Mouse (Mus musculus) layer of hippocampus, adult 2 months (tissue): ENCODE measurements around the gene Ngrn. TPM values are rescaled to one million over a fixed set of nuclear protein-coding genes. Genes with fewer than 3 reads are reported as not detected.
A peak's percentile ranks its signal among the peaks of the same experiment; 100 is the strongest.

Source experiments
- DNase-seq, 2 experiments: peaks; one replicate each; pipeline ENCODE4 v3.0.0; 2022; ENCODE audit warnings: low spot score in 2 of 2
- H3K27ac ChIP-seq: fragments of 200-600 bp; 2 replicates; pipeline ENCODE4 v1.8.1; 2022
- H3K4me3 ChIP-seq: fragments of 200-600 bp; 2 replicates; pipeline ENCODE4 v1.8.1; 2022; ENCODE audit warnings: mild to moderate bottlenecking
- CTCF ChIP-seq: fragments of 200-600 bp; conservative IDR thresholded peaks from 2 replicates; pipeline ENCODE4 v1.8.1; 2022; ENCODE audit warnings: antibody characterized with exemption, mild to moderate bottlenecking, moderate library complexity
- total RNA-seq, 2 experiments: library from RNA; stranded (reverse); gene quantifications; 2 replicates each; pipeline ENCODE4 v1.2.3; 2021

Gene Ngrn
- total RNA-seq, 2 experiments from 2014 or later = 38.5 to 42.2 TPM

DNA sequence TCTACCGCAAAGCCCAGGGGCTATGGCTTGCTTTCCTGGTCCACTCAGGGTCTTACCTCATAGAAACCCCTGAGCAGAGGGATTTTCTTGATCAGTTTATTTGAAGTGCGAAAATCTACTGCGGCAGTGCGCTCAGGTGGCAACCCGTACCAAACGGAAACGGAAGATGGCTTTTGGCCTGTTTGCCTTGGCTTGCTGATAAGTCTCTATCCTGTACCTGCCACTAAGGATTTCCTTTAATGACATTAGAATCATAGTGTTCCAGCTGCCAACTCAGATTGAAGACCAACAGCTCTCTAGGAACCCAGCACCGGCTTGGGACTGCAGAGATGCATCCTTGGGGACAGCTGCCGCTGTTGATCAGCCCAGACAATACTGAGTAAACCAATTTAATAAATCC is 27.2 kb upstream of the Ngrn start:
- no peak for TF ChIP-seq CTCF
- no peak for DNase-seq
- Histone ChIP-seq H3K27ac (no peak overlapping the region), H3K4me3 (peak overlapping the region; percentile 38; the same call in 1 of the 2 replicates)

DNA sequence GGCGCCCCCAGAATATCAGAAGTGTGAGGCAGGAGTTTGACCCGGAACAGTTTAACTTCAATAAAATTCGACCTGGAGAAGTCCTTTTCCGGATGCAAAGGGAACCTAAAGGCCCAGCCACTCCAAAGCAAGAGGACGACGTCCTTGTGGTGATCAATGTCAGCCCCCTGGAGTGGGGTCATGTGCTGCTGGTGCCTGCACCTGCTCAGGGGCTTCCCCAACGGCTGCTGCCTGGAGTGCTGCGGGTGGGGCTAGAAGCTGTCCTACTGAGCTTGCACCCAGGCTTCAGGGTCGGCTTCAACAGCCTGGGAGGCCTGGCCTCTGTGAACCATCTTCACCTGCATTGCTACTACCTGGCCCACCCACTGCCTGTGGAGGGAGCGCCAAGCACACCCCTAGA is 22.5 kb upstream of the Ngrn start:
- TF ChIP-seq CTCF = no peak
- H3K4me3 ChIP-seq = no peak overlapping the region
- no peak for DNase-seq

DNA sequence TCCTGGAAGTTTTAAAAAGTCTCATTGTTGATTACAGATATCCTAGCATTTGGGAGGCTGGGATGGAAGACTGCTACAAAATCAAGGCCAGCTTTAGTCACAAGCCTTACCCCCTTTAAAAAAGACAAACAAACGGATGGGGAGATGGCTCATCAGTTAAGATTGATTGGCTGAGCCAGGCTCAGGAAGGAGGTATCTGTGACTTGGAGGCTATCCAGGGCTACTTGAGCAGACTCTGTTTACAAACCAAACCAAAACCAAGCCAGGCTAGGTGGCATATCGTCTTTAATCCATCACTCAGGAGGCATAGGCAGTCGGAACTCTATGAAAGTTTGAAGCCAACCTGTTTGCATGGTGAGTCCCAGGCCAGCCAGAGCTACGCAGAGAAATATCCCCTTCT is 19.4 kb upstream of the Ngrn start:
- Histone ChIP-seq H3K27ac (no peak overlapping the region), H3K4me3 (no peak overlapping the region)
- no peak for TF ChIP-seq CTCF
- DNase-seq = no peak

More for the DNA sequence above, 22.5 kb upstream of the Ngrn start:
- no peak overlapping the region for H3K27ac ChIP-seq

DNA sequence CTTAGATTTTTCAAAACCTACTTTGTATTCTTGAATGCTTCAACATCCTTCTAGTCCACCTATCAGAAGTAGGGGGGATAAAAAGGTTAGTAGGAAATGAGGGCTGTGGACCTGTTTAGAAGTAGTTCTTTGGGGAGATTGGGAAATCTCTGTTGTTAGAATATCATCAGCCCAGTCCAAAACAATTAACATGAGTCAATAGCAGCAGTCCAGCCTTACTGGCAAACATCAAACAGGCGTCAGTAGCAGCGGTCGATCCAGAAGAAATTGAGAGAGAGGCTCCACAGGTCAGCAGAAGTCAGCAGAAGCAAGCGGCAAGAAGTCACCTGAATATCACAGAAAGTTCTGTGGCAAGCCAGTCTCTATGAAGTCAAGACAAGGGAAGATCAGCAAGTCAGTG is 16.2 kb upstream of the Ngrn start:
- H3K27ac ChIP-seq = no peak overlapping the region
- DNase-seq = no peak
- no peak overlapping the region for H3K4me3 ChIP-seq
- no peak for TF ChIP-seq CTCF

DNA sequence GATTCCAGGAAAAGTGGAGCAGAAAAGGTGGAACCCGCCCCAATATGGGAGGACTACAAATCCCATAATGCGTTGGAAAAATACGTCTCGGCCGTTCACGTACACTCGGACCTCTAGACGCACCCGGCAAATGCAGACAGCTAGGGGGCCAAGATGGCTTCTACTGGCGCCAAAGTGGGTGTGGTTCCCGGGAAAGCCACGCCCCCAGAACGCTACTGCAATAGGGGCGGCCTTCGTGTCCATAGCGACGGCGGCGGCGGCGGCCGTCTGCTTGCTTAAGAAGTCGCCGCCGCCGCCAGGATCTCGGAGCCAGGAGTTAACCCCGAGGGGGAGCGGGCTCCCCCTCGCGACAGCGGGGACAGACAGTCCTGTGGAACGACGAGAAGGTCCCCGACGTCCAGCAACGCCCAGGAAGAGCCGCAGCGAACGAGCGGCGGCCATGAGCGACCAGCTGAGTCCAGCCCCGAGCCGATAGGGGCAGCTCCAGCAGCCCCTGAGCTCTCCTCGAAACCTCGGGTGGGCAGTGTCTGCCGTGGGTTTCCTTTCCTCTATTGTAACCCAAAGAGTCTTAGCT is 14.8 kb upstream of the Ngrn start, which contains the start of gene Ttll13:
Gene Ttll13, plus strand, starts transcription at position 229 of the 574 bp plus-strand sequence.
- TF ChIP-seq CTCF = peak; percentile 70
- H3K4me3 ChIP-seq = peak within 1 kb of the TSS; percentile 86
- DNase-seq = peak; percentile 95 to 97
- H3K27ac ChIP-seq = peak within 1 kb of the TSS; percentile 93

DNA sequence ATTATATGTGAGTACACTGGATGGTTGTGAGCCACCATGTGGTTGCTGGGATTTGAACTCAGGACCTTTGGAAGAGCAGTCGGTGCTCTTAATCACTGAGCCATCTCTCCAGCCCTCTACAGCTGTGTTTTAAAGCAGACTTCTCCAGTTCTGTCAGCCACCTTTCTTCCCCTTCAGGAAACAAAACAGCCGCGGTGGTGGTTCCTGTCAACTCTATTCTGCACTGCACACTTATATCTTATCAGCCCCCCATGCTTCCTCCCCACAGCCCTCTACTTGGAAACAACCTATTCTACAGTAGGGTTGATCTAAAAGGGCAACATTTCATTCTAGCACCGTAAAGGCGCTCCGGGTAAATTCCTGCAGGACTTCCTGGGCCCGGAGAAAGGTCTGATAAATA is 14.2 kb upstream of the Ngrn start:
- TF ChIP-seq CTCF = no peak
- peak overlapping the region; percentile 86 for H3K4me3 ChIP-seq
- peak overlapping the region; percentile 93; the same call in 1 of the 2 replicates for H3K27ac ChIP-seq
- no peak for DNase-seq

DNA sequence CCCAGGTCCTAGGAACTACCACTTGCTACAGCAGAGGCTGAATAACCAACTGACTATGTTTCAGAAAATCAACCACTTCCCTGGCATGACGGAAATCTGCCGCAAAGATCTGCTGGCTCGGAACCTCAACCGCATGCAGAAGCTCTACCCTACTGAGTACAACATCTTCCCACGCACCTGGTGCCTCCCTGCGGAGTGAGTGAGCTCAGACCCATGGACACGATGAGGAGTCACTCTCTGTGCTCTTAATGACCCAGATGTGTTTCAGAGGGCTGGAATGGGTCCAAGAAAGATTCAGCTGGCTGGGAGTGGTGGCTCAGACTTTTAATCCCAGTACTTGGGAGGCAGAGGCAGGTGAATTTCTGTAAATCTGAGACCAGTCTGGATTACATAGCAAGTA is 8.6 kb upstream of the Ngrn start:
- Histone ChIP-seq H3K27ac (no peak overlapping the region), H3K4me3 (no peak overlapping the region)
- DNase-seq = no peak
- no peak for TF ChIP-seq CTCF

DNA sequence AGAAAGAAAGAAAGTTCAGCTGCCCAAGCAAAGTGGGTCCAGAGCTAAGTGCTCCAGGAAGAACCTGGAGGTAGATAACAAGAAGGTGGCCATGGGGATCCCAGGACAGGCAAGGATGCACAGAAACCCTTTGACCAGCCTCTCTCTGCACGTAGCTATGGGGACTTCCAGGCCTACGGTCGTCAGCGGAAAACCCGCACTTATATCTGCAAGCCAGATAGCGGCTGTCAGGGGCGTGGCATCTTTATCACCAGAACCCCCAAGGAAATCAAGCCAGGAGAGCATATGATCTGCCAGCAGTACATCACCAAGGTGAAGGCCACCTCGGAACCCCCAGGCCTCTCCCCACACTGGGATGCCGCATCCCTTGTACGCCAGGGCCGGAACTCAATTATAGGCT is 8.1 kb upstream of the Ngrn start:
- H3K4me3 ChIP-seq = no peak overlapping the region
- no peak for DNase-seq
- H3K27ac ChIP-seq = no peak overlapping the region
- no peak for TF ChIP-seq CTCF

DNA sequence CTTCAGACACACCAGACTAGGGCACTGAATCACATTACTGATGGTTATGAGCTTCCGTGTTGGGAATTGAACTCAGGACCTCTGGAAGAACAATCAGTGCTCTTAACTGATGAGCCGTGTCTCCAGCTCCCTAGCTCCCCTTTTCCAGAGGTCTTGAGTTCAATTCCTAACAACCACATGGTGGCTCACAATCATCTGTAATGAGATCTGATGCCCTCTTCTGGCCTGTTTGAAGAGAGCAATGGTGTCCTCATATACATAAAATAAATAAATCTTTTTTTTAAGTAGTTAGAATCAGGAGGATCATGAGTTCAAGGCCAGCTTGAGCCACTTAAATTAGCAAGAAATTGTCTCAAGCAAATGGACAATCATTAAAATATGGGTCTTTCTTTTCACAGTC is 5.0 kb upstream of the Ngrn start:
- H3K27ac ChIP-seq = no peak overlapping the region
- no peak overlapping the region for H3K4me3 ChIP-seq
- DNase-seq = no peak
- TF ChIP-seq CTCF = peak; percentile 68

DNA sequence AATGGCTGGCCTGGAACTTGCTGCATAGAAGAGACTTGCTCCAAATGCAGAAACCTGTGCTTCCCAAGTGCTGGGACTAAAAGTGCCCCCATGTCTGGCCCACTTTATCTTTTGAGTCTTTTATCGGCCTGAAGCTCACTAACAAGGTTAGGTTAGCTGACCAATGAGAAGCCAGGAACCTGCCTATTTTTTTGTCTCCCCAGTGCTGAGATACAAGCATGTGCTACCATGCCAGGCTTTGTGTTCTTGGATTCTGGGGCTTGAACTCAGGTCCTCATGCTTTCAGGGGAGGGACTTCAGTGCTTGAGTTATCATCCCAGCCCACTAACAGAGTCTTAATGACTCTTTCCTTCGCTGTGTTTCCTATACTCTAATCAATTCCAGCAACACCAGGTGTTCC is 3.3 kb upstream of the Ngrn start:
- DNase-seq = no peak
- no peak for TF ChIP-seq CTCF
- no peak overlapping the region for H3K4me3 ChIP-seq
- H3K27ac ChIP-seq = no peak overlapping the region

DNA sequence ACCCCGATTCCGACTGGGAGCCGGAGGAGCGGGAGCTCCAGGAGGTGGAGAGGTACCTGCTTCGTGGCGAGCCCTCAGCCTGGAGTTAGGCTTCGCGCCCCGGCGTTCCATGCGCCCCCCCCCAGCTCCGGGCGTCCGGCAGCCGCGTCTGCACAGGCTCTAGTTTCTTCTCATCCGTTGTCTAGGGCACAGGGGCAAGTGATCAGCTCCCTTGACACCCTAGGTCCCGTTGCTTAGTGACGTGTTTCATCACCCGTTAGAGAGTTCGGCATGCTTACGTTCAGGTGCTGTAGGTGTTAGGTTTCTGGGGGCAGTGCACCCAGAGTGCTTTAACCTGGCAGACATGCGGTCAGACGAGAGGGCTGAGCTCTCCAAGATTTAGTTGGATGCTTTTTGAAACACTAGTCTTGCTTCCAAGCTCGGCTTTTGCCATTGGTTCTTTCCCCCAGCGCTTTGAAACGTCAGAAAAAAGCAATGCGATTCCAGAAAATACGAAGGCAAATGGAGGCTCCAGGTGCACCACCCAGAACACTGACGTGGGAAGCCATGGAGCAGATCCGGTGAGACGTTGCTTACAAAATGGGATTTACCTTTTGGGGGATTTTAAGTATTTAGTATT is 466 bp downstream of the Ngrn start:
- H3K4me3 ChIP-seq = peak overlapping the region; percentile 83
- no peak for TF ChIP-seq CTCF
- peak overlapping the region; percentile 86 for H3K27ac ChIP-seq
- peak in 1 of 2 experiments; percentile 30 for DNase-seq

DNA sequence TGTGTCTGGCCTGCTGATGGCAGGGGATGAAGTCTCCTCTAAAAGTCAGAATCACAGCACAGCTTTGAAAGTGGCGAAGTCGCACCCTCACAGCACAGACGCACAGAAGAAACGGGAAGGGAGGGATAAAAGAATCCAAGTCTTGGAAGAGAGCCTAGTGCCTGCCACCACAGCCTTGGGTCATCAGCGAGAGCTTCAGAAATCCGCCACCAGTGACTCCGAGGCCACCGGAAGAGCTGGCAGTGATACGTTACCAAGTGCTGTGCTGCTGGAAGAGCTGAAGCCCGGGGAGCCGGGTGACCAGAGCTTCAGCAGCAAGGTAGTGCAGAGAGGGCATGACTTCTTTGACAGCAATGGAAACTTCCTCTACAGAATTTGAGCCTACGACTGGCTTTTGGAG is 3.6 kb downstream of the Ngrn start:
- TF ChIP-seq CTCF = no peak

DNA sequence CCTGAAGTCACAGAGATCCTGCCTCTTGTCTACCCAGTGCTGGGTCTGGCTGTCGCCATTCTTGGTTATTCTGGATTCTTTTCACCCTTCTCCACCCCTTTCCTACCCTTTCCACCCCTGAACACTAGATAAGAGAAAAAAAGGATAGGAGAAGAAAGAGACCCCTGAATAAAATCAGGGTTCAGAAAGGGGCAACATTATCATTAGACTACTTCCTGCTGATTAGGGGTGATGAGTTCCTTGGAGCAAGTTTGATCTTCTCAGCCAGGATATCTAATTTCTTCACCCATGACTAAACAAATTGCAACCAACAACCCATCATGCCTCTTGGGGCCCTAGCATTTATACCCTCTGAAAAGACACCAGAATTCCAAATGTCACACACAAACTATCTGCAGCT is 6.7 kb downstream of the Ngrn start:
- no peak for DNase-seq
- no peak for TF ChIP-seq CTCF
- H3K4me3 ChIP-seq = no peak overlapping the region
- H3K27ac ChIP-seq = no peak overlapping the region

More for the DNA sequence above, 3.6 kb downstream of the Ngrn start:
- no peak for DNase-seq
- Histone ChIP-seq H3K4me3 (no peak overlapping the region), H3K27ac (no peak overlapping the region)
